Mouse (Mus musculus) CD4-positive, CD25-positive, alpha-beta regulatory T cell (primary cell): Measurements from ENCODE around the gene Adss. TPM values are rescaled to one million over a fixed set of nuclear protein-coding genes. Genes with fewer than 3 reads are reported as not detected.

Experiments
- polyA plus RNA-seq: library from polyadenylated mRNA; unstranded; fragments of 100-300 nt; shearing (Covaris generic); gene quantifications from one replicate; pipeline ENCODE4 v1.2.1, GENCODE M21; 2017

The Adss gene
- polyA plus RNA-seq, result 100 TPM

DNA sequence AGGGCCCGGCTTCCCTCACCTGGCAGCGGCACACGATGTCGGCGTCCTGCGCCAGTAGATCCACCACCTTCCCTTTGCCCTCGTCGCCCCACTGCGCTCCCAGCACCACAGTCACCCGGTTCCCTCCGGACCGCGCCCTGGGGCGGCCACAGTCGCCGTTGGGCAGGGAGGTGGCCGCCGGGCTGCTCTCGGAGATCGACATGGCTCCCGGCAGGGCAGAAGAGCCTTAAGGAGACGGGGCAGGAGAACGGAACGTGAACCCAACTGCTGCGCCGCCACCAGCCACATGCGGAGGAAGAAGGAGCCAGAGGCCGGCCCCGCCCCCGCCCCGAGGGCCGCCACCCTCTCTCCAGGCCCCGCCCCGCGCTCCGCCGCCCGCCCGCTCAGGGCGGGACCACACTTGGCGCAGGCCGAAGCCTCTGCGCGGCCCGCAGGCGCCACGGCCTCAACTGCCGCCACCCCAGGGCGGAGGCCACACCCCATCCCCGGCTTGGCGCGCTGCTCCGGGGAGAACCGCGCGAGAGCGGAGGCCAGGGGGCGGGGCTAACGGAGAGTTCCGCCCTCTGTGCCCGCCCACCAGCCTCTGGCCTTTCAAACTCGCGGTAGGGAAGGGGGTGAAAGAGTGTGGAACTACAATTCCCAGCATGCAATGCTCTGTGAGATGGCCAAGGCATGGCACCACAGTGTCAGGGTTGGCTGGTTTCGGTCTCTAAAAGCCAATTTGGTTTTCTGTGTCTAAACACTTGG is at the start of gene Adss:
TSS of gene Adss (minus strand) at position 319 of the 747 bp plus-strand sequence.

GRCm38 (mm10) chr1:177729043-177730024 is 67.0 kb downstream of the Adss start, which contains the start of gene 1700016C15Rik:
Gene 1700016C15Rik (plus strand): TSS chr1:177729814.

Other genes with a start within 250 kb of the Adss start
- not detected for gene 1700016C15Rik, start 66.7 kb downstream of the Adss start, polyA plus RNA-seq
- gene Catspere2, start 186.9 kb upstream of the Adss start, polyA plus RNA-seq, result 0.17 TPM